Mouse (Mus musculus) urinary bladder, adult 18-20 months (tissue): Measurements from ENCODE around the gene Drc7.

Experiments
- DNase-seq, 2 experiments: peaks; one replicate each; pipeline ENCODE4 v3.0.0; 2022; ENCODE audit warnings: low spot score in 2 of 2, mixed read lengths in 2 of 2

The Drc7 gene

GRCm38 (mm10) chr8:95058661-95059060 is 3.8 kb downstream of the Drc7 start:
- no peak for DNase-seq

GRCm38 (mm10) chr8:95059812-95060533 is 5.1 kb downstream of the Drc7 start:
- DNase-seq: no peak

- DNase-seq: no peak
These were observed 9.6 kb downstream of the Drc7 start for GRCm38 (mm10) chr8:95064531-95064930.

GRCm38 (mm10) chr8:95067582-95067981 is 12.7 kb downstream of the Drc7 start:
- peak in 1 of 2 experiments; percentile 31 for DNase-seq

GRCm38 (mm10) chr8:95075504-95075903 is 20.6 kb downstream of the Drc7 start:
- DNase-seq: no peak

GRCm38 (mm10) chr8:95076151-95076550 is 21.2 kb downstream of the Drc7 start:
- no peak for DNase-seq

GRCm38 (mm10) chr8:95078055-95078454 is 23.2 kb downstream of the Drc7 start:
- no peak for DNase-seq

- no peak for DNase-seq
These were observed 24.4 kb downstream of the Drc7 start for GRCm38 (mm10) chr8:95079305-95079704.

GRCm38 (mm10) chr8:95080381-95081341 is 25.8 kb downstream of the Drc7 start, which contains the start of gene Katnb1:
Katnb1 (plus strand) TSS chr8:95081186.
- peak; percentile 88 to 98 for DNase-seq

GRCm38 (mm10) chr8:95081650-95082049 is 26.7 kb downstream of the Drc7 start:
- DNase-seq: no peak

- DNase-seq: no peak
These were observed 29.4 kb downstream of the Drc7 start for GRCm38 (mm10) chr8:95084261-95084660.

- DNase-seq: no peak
These were observed 30.0 kb downstream of the Drc7 start for GRCm38 (mm10) chr8:95084744-95085431.

- no peak for DNase-seq
These were observed 30.7 kb downstream of the Drc7 start for GRCm38 (mm10) chr8:95085432-95086141.

- DNase-seq: no peak
These were observed 38.7 kb downstream of the Drc7 start for GRCm38 (mm10) chr8:95093574-95093973.

- peak; percentile 34 to 56 for DNase-seq
These were observed 44.1 kb downstream of the Drc7 start for GRCm38 (mm10) chr8:95099009-95099408.

- no peak for DNase-seq
These were observed 47.1 kb downstream of the Drc7 start for GRCm38 (mm10) chr8:95101972-95102371.

GRCm38 (mm10) chr8:95107306-95107705 is 52.4 kb downstream of the Drc7 start:
- DNase-seq: no peak

- DNase-seq: no peak
These were observed 57.7 kb downstream of the Drc7 start for GRCm38 (mm10) chr8:95112594-95112993.

GRCm38 (mm10) chr8:95113108-95113507 is 58.2 kb downstream of the Drc7 start:
- no peak for DNase-seq

GRCm38 (mm10) chr8:95113750-95114149 is 58.8 kb downstream of the Drc7 start:
- DNase-seq: no peak

- no peak for DNase-seq
These were observed 68.6 kb downstream of the Drc7 start for GRCm38 (mm10) chr8:95123455-95123854.
